Mouse (Mus musculus): ENCODE data around the gene Ifit3.

DNA sequence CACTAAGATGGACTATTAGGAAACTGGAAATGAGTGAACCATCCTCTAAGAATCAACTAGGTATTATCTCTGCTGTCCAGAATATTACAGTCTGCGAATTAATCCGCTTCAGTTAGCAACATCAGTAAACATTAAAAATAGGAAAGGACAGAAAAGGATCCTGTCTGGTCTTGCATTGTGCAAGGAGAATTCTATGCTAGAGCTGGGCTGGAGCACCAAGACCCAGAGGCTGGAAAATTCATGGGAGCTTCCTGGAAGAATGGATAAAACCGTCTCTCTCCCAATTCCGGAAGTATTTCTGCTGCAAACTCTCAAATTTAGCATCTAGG is 33.2 kb upstream of the Ifit3 start:
- TF ChIP-seq POLR2A (IDR thresholded peaks at IDR 0.05; ENCODE audit: low read depth, low read length): no peak
- TF ChIP-seq CTCF (IDR thresholded peaks at IDR 0.05; ENCODE audit: extremely low read depth, insufficient read length, insufficient replicate concordance, low read depth, low read length): no peak

Data from small intestine, adult 2 months (tissue).